Mouse (Mus musculus) cerebellum, adult (tissue): ENCODE measurements at regions not wholly inside any gene's neighbourhood (a gene's known extent, or its start where the extent isn't known, plus 50 kb on each side); places are given as distances from the start of the nearest gene placed in this dataset.
"Not testable (repeated sequence)": the region's sequence is repeated elsewhere in the genome, so short reads cannot be mapped to it uniquely, and the experiment has no call there.

ENCODE experiments used
- ATAC-seq: cut with Nextera tagmentation; 2 replicates; pipeline ENCODE4 v1.9.2; 2017; ENCODE audit warnings: mild to moderate bottlenecking, moderate library complexity, mixed read lengths; ENCODE audit not compliant: insufficient number of reproducible peaks, low FRiP score, low TSS enrichment

DNA sequence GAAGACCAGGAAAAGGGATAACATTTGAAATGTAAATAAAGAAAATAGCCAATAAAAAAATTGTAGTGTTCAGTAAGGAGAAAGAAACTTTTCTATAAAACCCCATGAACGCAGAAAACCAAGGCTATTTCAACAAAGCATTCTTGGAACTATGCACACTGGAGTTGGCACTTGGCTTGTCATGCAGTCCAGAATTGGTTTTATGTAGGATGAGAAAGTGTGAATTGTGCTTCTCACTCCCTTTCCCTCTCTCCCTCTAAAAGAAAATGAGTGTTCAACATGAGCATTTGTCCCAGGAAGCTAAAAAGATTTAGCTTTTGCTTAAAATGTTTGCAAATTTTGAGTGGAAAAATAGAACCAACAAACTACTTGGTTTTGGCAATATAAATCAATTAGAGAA lies 841.6 kb upstream of the Adam24 start:
- ATAC-seq: no peak

DNA sequence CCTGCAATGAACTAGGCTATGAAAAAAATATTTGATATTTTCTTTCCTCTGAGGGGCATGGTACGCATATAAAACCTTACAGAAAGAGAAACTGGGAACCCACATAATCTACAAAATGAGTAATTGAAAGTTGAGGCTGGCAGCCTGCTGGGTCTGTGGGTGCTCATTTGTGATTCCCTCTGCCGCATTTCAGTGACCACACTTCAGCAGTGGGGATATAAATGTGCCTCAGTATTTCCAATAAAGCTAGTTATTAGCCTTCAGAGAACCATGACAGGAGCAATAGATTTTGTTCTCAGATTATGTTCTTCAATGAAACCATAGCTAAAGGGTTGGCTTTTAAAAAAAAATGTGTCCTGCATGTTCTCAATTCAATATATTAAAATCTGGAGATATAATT lies 828.0 kb upstream of the Adam24 start:
- no peak for ATAC-seq

DNA sequence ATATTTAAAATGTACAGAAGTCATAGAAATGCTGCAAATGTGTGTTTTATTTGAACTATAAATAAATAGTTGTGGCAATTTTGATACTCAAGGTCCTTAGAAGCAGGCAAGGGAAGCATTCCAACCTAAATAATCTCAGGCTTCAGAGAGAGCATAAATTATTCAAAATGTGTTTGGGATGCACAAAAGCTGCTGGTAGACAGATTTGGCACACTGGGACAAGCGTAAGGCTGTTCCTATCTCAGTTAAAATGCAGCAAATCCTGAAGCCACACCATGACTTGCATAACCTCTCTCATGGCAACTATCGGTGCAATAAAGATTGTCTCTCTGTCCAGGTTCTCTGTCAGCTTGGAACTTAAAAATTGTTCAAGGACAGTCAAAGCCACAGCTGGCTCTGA lies 812.3 kb upstream of the Adam24 start:
- ATAC-seq: no peak

DNA sequence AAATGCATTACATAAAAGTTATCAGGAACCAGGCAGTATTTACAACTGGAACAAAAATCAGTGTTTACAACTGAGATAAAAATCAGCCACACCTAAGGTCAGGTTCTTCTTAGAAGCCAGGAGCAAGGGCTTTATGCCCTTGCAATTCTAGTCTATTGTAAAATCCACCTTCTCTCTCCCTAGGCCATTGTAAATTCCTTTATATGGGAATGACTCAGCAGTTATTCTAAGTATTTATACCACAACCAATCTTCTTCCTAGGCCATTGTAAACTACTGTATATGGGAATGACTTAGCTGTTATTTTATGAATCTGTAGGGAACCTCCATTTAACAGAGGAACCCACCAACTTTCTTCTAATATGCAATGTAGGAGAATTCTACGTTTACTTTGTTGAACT lies 772.6 kb upstream of the Adam24 start:
- ATAC-seq: no peak

DNA sequence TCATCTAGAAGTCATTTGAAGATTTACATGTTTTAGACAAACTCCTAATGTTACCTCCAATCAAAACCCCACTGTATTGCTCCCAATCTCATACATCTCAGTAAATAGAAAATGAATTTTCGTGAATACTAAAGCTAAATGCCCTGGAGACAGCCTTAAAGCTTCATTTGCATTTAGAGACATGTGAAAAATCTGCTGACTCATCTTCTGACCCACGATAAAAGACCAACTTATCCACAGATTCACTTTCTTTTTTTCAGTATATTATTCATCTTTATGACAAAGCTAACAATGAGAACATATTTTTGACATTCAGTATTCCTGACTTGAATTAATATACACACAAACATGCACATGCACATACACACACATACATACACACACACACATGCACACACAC lies 762.0 kb upstream of the Adam24 start:
- no peak for ATAC-seq

DNA sequence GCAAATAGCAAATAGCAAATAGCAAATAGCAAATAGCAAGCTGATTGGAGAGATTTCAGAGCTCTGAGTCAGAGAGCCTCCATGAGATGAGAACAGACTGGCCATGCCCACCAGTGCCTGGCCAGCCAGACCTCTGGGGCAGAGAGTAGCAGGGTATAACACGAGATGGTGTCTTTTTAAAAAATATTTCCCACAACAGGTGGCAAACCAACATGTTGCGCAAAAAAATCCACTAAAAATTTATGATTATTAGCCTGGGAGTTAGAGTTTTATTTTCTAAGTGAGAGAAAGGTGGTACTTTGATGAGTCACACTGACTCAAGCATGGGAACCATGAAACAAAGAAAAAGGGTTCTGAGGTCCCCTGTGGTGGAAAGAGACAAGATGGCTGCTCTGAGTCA lies 753.5 kb upstream of the Adam24 start:
- no peak for ATAC-seq

DNA sequence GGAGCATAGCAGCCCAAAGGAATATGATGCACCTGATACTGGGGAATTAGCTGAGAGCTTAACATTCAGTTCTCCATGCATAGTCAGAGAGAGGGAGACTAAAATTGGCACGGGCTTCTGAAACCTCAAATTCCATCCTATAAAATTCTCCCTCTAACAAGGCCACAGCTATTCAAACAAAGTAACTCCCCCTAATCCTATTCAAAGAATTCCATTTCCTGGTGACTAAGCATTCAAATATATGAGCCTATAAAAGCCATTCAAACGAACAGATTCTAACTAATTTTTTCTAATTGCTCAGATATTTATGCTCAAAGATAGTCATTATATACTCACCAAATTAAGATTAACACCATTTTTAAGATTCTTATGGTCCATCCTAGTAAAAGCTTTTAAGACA lies 751.1 kb upstream of the Adam24 start:
- ATAC-seq: no peak

DNA sequence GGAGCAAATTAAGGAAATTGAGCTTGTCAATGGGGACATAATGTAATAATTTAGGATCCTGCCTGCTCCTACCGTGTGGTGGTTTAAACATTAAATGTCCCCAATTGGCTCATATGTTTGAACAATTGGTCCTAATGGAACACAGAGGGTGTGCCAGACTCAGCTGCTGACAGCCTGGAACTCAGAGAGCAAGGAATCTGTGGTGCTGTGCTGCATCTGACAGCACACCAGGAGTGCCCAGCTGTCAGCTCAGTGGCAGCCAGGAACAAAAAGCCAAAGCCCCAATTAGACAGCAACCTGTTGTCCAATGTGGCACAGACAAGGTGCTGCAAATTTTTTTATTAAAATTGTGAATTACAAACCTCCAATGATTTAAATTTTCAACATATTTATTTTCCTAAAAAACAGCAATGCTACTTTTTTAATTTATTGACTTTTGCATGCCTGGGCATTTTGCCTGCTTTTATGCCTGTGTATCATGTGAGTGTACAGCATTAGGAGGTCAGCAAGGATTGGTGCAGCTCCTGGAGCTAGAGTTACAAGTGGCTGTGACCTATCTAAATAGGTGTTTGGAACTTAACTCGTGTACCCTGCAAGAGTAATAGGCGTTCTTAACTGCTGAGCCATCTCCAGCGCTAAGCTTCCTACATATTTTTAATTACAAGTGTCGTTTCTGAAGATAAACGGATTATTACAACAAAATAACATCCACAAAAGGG lies 724.5 kb upstream of the Adam24 start:
- ATAC-seq: no peak

DNA sequence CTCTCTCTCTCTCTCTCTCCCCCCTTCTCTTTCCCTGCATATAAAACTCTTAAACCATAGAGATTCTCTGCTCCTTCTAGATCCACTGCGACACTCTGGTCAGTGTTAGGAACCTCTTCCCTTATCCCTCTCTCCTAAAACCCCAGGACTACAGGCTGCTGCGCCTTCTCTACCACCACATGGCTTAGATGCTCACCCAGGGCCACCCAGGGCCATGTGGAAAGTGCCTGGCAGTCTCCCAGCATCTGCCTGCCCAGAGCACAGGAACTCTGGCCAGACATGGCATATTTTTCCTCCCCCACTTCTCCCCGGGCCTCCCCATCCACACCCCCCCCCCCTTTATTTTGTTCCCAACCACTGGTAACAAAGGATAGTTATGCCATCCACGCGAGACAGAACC lies 720.4 kb upstream of the Adam24 start:
- ATAC-seq: no peak

DNA sequence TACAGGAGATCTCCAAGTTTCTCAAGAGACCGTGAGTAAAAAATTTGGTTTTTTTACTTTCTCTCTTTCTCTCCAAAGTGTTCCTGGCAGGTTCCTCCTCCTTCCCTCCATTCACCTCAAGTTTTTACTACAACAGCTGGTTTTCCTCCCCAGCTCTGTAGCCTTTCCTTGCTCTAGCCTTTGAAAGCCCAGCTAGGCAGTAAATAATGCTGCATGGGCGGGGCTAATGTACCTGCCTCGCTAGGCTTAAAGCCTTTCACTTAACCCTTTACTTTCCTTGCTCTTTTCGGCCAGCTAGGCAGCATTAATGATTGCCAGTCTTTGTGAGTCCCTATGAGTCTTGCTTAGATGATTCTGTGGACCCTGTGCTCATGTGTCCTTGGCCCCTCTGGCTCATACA lies 720.0 kb upstream of the Adam24 start:
- ATAC-seq: no peak

DNA sequence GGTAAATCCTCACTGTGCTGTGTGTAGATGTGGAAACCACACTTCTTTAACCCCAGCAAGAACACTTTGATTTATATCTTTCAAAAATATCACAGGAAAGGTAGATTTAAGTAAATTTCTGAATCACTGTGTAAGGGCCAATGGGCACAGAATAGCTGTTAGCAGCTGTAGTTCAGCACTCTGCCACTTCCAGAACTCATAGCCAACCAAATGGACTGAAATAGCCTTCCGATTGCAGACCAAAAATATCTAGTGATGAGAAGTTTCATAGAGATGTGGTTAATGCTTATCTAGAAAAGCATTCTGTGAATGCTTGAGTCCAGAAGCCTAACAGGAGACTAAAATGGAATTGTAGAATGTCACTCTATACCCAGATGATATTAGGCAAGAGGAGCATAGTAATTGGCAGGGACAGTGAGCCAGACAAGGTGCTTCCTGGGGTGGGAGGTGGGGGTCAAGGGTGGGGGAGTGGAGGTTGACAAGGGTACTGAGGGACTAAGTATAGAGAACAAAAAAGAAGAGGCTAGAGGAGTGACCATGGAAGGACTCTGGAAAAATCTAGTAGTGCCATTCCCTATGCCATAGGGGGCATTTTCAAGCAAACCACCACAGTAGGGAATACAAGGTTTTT lies 669.6 kb upstream of the Adam24 start:
- ATAC-seq: no peak

DNA sequence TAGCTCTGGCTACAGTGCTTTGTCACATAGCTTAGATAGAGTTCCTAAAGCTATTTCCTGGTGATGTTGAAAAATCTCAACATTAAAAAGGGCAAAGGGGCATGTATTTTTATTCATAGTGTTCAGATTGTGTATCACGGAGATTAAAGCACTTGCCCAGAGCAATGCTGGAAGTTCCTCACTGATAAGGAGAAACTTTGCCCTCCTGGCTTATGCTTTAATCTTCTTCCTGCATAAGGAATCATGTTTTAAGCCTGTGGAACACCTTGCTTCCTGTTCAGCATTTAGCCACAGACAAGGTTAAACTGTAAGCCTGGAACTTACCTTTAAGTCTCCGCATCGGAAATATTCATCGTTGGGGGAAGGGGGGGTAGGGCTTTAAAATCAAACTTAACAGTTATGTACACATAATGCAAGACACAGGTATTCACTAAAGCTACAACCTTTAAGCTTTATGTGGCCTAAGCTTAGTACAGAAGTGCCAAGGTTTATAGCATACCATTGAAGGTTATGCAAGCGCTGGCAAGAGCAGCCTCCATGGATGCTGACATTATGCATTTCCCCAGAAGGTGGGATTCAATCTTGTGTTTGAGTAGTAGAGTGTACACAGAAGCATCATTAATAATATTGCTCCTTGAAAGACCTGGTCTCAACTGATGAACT lies 655.5 kb upstream of the Adam24 start:
- no peak for ATAC-seq

DNA sequence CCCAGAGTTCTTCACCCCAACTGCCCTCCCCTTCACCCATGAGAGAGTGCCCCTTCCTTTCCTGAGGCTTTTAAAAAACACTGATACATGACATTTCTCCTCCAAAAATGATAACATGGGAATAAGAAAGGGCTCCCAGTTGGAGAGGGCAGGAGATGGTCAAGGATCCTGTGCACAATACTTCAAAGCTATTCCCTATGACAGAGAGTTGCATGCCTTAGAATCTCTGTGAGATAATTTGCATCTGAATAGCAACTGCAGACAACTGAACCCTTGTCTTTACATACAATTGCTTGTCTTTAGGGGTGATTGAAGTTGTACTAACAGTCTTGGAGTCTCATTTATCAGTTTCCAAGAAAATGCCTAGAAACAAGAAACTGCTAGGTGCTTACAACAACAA lies 610.7 kb upstream of the Adam24 start:
- ATAC-seq: no peak

DNA sequence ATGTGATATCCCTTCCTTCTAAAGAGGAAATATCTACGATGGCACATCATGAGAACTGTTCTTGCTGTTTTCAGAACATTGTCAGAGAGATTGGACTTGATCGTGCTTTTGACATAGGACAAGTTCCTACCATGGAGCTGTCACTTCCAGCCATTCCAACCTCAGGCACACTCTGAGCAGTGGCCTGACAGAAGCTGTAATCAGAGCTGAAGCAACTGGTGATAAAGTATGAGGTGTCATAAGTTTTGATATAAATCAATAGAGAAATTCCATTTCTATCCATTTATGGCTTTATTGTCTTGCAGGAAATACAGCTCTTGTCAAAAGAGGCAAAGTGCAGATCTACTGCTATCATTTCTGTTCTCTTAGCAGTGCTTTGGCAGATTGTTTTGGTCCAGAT lies 603.7 kb upstream of the Adam24 start:
- ATAC-seq: no peak

DNA sequence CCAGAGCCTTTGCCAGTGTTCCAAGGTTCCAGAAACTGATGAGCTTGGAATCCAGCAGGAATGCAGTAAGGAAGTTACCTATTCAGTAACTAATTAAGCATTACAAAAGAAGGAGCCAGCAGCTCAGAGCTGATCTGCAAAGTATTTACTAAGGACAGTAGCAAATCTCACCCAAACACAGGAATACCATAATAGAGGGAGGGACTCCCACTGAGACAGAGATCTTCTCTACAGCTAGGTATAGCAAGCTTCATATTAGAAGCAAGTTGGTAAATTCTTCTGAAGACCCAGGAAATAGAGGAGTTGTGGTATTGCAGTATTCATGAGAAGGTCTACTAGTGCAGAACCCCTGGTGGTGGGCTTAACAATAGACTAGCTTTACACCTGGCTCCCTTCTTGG lies 593.9 kb upstream of the Adam24 start:
- ATAC-seq: not testable (repeated sequence)

DNA sequence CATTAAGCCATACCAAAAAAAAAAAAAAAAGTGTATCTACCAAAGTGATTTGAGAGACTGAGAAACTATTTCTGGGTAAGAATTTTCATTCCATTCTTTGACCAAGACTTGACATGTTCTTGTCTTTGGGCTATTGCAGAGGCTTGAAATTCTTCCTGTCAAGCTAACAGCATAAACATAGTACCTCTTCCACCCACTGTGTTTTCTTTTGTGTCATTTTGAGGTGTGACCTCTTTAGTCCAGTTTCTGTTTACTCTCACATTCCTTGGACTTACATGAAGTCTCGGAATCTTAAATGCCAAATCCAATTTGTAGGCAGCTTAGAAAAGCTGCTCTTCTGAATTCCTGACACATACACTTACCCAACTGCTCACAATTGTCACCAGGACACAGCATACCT lies 590.7 kb upstream of the Adam24 start:
- ATAC-seq: no peak

DNA sequence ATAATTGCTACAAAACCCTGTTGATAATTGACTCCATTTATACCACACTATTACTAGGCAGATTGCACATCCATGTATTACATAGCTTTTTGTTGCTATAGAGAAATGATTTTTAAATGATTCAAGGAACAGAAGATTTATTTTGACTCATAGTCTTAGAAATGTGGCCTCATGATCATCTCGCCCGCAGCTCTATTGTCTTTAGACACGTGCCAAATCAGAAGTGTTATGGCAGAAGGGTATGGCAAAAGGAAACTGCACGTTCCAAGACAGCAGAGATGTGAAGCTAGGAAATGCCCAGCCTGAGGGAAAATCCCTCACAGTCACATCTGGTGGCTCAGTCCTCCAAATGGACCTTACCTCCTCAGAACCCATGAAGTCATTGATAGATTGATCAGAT lies 585.5 kb upstream of the Adam24 start:
- no peak for ATAC-seq

DNA sequence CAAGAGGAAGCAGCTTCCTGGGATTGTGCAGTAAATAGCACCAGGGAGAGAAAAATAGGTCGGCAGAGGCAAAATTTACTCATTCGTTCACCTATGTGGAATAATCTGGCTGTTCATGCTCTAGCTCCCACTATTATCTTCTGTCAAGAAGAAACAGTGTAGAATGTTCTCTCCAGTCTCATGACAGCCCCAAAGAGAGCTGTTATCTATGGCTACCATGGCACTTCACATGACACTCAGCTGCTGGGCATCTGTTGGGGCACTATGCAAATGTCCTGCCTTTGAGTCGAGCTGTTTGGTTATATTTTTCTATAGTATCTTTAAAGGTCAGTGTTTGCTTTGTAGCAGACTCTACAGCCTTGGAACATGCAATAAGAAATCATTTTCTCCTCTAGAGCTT lies 550.5 kb upstream of the Adam24 start:
- no peak for ATAC-seq

DNA sequence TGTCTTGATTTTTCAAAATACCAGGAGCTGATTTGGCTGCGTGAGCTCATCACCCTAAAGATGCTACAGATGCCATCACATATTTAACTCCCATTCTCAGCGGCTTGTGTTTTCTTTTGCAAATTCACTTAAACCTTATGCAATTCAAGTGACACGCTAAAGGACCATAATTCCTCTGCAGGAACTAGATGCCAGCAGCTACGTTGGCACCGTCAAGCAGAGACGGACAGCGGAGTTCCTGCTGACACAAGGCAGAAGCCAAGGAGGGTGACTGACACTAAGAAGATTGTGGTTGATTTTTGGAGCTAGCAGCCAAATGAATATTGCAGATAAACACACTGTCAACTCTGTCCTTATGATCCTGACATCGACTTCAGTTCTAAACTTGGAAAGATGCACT lies 547.7 kb upstream of the Adam24 start:
- no peak for ATAC-seq

DNA sequence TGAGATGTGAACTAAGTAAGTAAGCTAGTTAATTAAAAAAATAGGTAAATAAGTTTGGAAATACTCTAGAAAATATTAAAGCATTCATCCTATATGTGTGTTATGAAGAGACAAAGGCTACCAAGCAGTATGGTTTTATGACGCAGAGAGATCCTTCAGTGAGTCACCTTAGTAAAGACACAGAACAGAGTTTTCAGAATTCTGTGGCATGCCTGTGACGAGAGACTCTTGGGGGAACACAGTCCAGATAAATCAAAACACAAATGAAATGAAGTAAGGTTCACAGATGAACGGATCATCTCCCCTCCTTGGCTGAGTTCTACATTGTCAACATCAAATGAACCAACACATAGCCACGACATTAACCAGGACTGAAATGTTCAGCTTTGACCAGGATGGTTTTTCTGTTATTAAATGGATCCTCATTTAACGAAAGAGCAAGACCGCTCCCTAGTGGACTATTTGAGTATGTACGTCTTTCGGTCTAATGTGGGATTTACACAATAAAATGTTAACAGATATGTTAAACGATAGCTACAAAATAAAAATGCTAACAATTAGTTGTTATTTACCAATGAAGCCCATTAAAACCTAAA lies 542.1 kb upstream of the Adam24 start:
- ATAC-seq: no peak

DNA sequence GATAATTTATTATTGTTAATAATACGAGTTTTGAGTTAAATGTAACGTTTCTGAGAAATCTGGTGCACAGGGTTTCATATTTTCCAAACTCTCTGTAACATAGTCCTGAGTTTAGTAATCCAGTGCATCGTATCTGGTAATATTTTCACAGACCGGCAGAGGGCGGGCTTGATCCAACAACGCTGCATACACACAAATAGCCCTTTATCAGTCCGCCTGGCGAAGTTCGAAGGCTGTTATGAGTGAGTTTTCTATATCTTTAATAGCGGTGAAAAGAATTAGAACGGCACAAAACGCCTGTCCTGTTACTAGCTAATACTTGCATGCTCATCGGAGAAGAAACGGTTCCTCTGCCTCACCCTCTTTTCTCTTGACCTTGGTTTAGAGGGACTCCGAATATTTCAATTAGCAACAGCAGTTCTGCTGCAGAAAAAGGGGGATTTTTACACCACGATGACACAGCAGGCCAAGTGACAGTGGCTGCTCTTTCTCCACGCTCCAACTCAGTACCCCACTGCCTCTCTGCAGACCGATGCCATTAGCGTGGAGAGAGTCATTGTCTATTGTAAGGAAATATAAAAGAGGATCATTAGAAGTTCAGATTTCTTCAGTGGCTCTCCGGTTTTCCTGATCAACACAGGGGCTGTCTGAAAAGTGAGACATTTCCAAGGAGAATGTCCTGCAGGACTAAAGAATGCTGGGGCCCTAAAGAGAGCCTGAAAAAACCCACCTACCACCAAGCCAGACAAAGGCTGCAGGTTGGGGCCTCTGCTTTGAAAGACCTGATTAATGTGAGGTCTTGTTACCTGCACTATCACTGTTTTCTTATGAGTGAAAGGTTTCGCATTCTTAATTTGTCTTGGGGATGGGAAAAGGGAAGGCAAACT lies 523.7 kb upstream of the Adam24 start:
- ATAC-seq: peak; percentile 78
